Mouse (Mus musculus): ENCODE data around the gene Eva1c. TPM values are rescaled to one million over a fixed set of nuclear protein-coding genes. Genes with fewer than 3 reads are reported as not detected.

Eva1c gene
- 3.1 and 3.4 TPM in 2 replicates for polyA plus RNA-seq (2014; fragmentation: Nextera tagmentation; extraction: Ambion mirVana)

DNA sequence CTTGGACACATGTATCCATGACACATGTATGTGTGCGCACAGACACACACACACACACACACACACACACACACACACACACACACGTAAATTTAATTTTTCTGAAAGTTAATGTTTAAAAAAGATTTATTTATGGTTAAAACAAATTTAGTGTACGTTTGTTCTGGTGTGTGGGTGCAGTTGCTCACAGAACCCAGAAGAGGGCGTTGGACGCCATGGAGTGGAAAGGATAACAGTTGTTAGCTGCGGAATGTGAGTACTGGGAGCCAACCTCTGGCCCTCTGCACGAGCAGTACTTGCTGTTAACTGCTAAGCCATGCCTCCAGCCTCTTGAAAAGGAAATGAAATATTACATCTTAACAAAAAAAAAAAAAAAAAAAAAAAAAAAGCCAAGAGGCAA is at the start of gene Eva1c:
TSS of gene Eva1c (plus strand) at position 263 of the 400 bp plus-strand sequence.
- Histone ChIP-seq H3K4me2 (replicated peaks) (no peak within 1 kb of the TSS), H3K4me1 (replicated peaks; ENCODE audit: control insufficient read depth, insufficient read depth, low read length) (peaks cover 18% of the 10 kb centered on the region), H3K27ac (no peak within 1 kb of the TSS), H3K4me3 (replicated peaks; ENCODE audit: low read length) (no peak within 1 kb of the TSS), H3K27me3 (ENCODE audit: control insufficient read depth, insufficient read depth, low read length) (peaks cover 32% of the 10 kb centered on the region), H3K9ac (no peak within 1 kb of the TSS), H3K9me3 (ENCODE audit: control insufficient read depth, low read length) (no peaks in the 10 kb centered on the region), H3K36me3 (replicated peaks; ENCODE audit: control insufficient read depth, insufficient read depth) (no peaks in the 10 kb centered on the region)
- DNase-seq (ENCODE audit: low spot score) (no peak), ATAC-seq (ENCODE audit: low FRiP score) (no peak)
- whole genome bisulfite sequencing, result 74% methylated on average over 7 of the region's 7 CpGs

DNA sequence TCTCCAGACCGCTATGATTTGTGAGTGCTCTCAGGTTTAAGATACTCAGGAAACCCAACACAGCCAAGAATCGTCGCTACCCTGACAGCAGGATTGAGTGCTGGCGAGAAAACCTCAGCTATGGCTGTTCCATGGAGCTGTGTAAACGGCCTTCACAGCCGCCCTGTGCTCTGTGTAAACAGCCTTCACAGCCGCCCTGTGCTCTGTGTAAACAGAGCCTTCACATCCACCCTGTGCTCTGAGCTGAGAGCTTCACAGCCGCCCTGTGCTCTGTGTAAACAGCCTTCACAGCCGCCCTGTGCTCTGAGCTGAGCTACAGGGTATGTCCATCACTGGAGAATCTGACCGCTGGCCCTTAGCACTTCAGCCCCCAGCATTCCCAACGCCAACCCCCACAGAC is 46.7 kb upstream of the Eva1c start:
- Histone ChIP-seq H3K27ac (no peak overlapping the region), H3K4me3 (replicated peaks; ENCODE audit: low read length) (no peak overlapping the region), H3K9ac (no peak overlapping the region), H3K4me1 (replicated peaks; ENCODE audit: control insufficient read depth, insufficient read depth, low read length) (no peaks in the 10 kb centered on the region), H3K36me3 (replicated peaks; ENCODE audit: control insufficient read depth, insufficient read depth) (peaks cover 95% of the 10 kb centered on the region), H3K27me3 (ENCODE audit: control insufficient read depth, insufficient read depth, low read length) (no peaks in the 10 kb centered on the region), H3K9me3 (ENCODE audit: control insufficient read depth, low read length) (no peaks in the 10 kb centered on the region), H3K4me2 (replicated peaks) (no peak overlapping the region)
- no peak for DNase-seq (ENCODE audit: low spot score)
- ATAC-seq (ENCODE audit: low FRiP score), result peak; percentile 65; the same call in 1 of the 2 replicates
- WGBS, result 87% methylated on average over 11 of the region's 11 CpGs

- H3K4me1 ChIP-seq (replicated peaks; ENCODE audit: control insufficient read depth, insufficient read depth, low read length), result no peaks in the 10 kb centered on the region
- no peak for DNase-seq (ENCODE audit: low spot score)
- no peaks in the 10 kb centered on the region for H3K9me3 ChIP-seq (ENCODE audit: control insufficient read depth, low read length)
- H3K27ac ChIP-seq, result no peak overlapping the region
- peaks cover 95% of the 10 kb centered on the region for H3K36me3 ChIP-seq (replicated peaks; ENCODE audit: control insufficient read depth, insufficient read depth)
- H3K4me3 ChIP-seq (replicated peaks; ENCODE audit: low read length), result no peak overlapping the region
- no peaks in the 10 kb centered on the region for H3K27me3 ChIP-seq (ENCODE audit: control insufficient read depth, insufficient read depth, low read length)
- 94% methylated on average over 11 of the region's 11 CpGs for WGBS
- H3K4me2 ChIP-seq (replicated peaks), result no peak overlapping the region
- ATAC-seq (ENCODE audit: low FRiP score), result no peak
- H3K9ac ChIP-seq, result no peak overlapping the region
Measured at GRCm38 (mm10) chr16:90783302-90783701, 43.2 kb upstream of the Eva1c start.

DNA sequence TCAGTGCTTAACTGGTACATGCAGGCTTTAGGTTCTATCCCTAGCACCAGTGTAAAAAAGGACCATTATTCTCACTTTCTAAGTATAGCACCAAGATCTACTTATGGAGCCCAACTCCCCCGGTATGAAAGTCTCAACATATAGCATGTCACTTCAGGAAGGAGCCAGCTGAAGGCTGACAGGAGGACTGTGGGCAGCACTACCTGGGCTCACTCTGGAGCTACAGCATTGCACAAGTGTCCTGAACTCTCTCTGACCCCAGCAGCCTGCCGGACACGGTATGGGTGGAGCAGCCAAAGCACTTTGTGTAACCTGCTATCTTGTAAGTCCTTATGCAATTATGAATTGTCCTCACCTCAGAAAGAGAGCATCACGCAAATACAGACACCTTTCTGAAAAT is 41.3 kb upstream of the Eva1c start:
- Histone ChIP-seq H3K9me3 (ENCODE audit: control insufficient read depth, low read length) (no peaks in the 10 kb centered on the region), H3K4me2 (replicated peaks) (no peak overlapping the region), H3K4me3 (replicated peaks; ENCODE audit: low read length) (no peak overlapping the region), H3K27ac (no peak overlapping the region), H3K36me3 (replicated peaks; ENCODE audit: control insufficient read depth, insufficient read depth) (peaks cover 96% of the 10 kb centered on the region), H3K4me1 (replicated peaks; ENCODE audit: control insufficient read depth, insufficient read depth, low read length) (no peaks in the 10 kb centered on the region), H3K9ac (no peak overlapping the region), H3K27me3 (ENCODE audit: control insufficient read depth, insufficient read depth, low read length) (no peaks in the 10 kb centered on the region)
- ATAC-seq (ENCODE audit: low FRiP score) (no peak), DNase-seq (ENCODE audit: low spot score) (no peak)
- 96% methylated on average over 4 of the region's 4 CpGs for WGBS

DNA sequence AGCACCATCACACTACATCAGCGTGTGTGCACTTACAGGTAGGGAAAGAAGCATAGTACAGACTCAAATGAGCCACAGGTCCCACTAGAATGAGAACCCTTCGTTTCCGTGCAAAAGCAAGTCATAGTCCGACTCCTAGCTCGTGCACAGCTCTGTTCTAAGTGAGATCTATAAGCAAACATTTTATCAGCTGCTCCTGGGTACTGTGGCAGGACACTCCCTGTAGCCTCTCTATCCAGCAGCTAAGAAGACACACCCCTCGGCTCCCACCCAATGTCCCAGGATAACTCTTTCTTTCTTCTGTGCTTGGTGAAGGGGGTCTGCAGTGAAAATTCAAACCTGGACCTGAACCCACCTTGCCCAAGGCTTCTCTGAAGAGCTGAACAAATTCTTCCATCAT is 37.9 kb upstream of the Eva1c start:
- ATAC-seq (ENCODE audit: low FRiP score), result no peak
- no peak overlapping the region for H3K4me2 ChIP-seq (replicated peaks)
- H3K9ac ChIP-seq, result no peak overlapping the region
- H3K27me3 ChIP-seq (ENCODE audit: control insufficient read depth, insufficient read depth, low read length), result no peaks in the 10 kb centered on the region
- peaks cover 98% of the 10 kb centered on the region for H3K36me3 ChIP-seq (replicated peaks; ENCODE audit: control insufficient read depth, insufficient read depth)
- no peak overlapping the region for H3K4me3 ChIP-seq (replicated peaks; ENCODE audit: low read length)
- no peak overlapping the region for H3K27ac ChIP-seq
- H3K9me3 ChIP-seq (ENCODE audit: control insufficient read depth, low read length), result no peaks in the 10 kb centered on the region
- WGBS, result 91% methylated on average over 6 of the region's 6 CpGs
- no peak for DNase-seq (ENCODE audit: low spot score)
- H3K4me1 ChIP-seq (replicated peaks; ENCODE audit: control insufficient read depth, insufficient read depth, low read length), result no peaks in the 10 kb centered on the region

- WGBS, result 94% methylated on average over 6 of the region's 6 CpGs
- no peaks in the 10 kb centered on the region for H3K4me1 ChIP-seq (replicated peaks; ENCODE audit: control insufficient read depth, insufficient read depth, low read length)
- H3K9me3 ChIP-seq (ENCODE audit: control insufficient read depth, low read length), result no peaks in the 10 kb centered on the region
- no peak overlapping the region for H3K4me3 ChIP-seq (replicated peaks; ENCODE audit: low read length)
- no peak overlapping the region for H3K9ac ChIP-seq
- ATAC-seq (ENCODE audit: low FRiP score) (no peak), DNase-seq (ENCODE audit: low spot score) (no peak)
- peaks cover 100% of the 10 kb centered on the region for H3K36me3 ChIP-seq (replicated peaks; ENCODE audit: control insufficient read depth, insufficient read depth)
- no peak overlapping the region for H3K4me2 ChIP-seq (replicated peaks)
- no peak overlapping the region for H3K27ac ChIP-seq
- no peaks in the 10 kb centered on the region for H3K27me3 ChIP-seq (ENCODE audit: control insufficient read depth, insufficient read depth, low read length)
Measured at GRCm38 (mm10) chr16:90790946-90791345, 35.6 kb upstream of the Eva1c start.

- H3K27me3 ChIP-seq (ENCODE audit: control insufficient read depth, insufficient read depth, low read length), result no peaks in the 10 kb centered on the region
- H3K9ac ChIP-seq, result no peak overlapping the region
- DNase-seq (ENCODE audit: low spot score) (no peak), ATAC-seq (ENCODE audit: low FRiP score) (no peak)
- no peak overlapping the region for H3K4me2 ChIP-seq (replicated peaks)
- no peaks in the 10 kb centered on the region for H3K9me3 ChIP-seq (ENCODE audit: control insufficient read depth, low read length)
- H3K4me1 ChIP-seq (replicated peaks; ENCODE audit: control insufficient read depth, insufficient read depth, low read length), result no peaks in the 10 kb centered on the region
- H3K36me3 ChIP-seq (replicated peaks; ENCODE audit: control insufficient read depth, insufficient read depth), result peaks cover 100% of the 10 kb centered on the region
- H3K4me3 ChIP-seq (replicated peaks; ENCODE audit: low read length), result no peak overlapping the region
- no peak overlapping the region for H3K27ac ChIP-seq
- 91% methylated on average over 5 of the region's 5 CpGs for WGBS
Measured at GRCm38 (mm10) chr16:90792066-90792465, 34.5 kb upstream of the Eva1c start.

DNA sequence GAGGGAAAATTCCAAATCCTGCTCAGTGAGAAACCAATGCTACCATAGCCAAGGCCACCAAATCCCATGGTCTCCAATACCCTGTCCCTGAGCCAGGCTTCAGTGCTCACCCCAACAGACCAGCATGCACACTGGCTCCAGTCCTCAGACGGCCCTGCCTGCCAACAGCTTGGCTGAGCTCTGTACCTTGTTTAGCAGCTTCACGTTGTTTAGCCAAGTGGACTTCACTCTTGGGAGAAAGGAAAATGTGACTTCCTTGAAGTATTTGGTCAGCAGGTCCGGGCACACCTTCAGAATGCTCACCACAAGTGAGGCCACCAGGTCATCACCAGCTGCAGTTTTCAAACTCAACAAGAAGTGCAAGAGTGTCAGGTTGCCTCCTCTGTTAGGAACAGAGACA is 34.0 kb upstream of the Eva1c start:
- no peak for ATAC-seq (ENCODE audit: low FRiP score)
- no peaks in the 10 kb centered on the region for H3K4me1 ChIP-seq (replicated peaks; ENCODE audit: control insufficient read depth, insufficient read depth, low read length)
- no peak overlapping the region for H3K27ac ChIP-seq
- no peak overlapping the region for H3K9ac ChIP-seq
- H3K4me3 ChIP-seq (replicated peaks; ENCODE audit: low read length), result no peak overlapping the region
- H3K9me3 ChIP-seq (ENCODE audit: control insufficient read depth, low read length), result no peaks in the 10 kb centered on the region
- WGBS, result 82% methylated on average over 3 of the region's 3 CpGs
- H3K4me2 ChIP-seq (replicated peaks), result no peak overlapping the region
- no peaks in the 10 kb centered on the region for H3K27me3 ChIP-seq (ENCODE audit: control insufficient read depth, insufficient read depth, low read length)
- peaks cover 100% of the 10 kb centered on the region for H3K36me3 ChIP-seq (replicated peaks; ENCODE audit: control insufficient read depth, insufficient read depth)
- no peak for DNase-seq (ENCODE audit: low spot score)

DNA sequence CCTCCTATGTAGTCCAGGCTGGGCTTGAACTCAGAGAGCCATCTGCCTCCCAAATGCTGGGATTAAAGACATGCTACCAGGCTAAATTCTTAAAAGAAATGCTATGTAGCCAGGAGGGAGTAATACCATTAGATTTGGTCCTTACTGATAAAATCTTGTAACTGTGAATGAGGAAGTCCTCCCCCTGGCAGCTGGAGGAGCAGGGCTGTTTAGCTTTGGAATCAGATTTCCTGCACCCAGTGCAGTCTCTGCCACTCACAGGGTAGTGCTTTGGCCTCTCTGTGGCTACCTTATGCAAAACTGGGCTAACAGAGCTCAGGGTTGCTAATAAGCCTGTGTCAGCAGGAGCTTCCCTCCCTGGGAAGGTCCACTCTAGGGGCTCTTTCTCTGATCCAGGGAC is 31.8 kb upstream of the Eva1c start:
- no peaks in the 10 kb centered on the region for H3K4me1 ChIP-seq (replicated peaks; ENCODE audit: control insufficient read depth, insufficient read depth, low read length)
- no peak overlapping the region for H3K4me2 ChIP-seq (replicated peaks)
- no peak overlapping the region for H3K27ac ChIP-seq
- DNase-seq (ENCODE audit: low spot score) (no peak), ATAC-seq (ENCODE audit: low FRiP score) (no peak)
- no peaks in the 10 kb centered on the region for H3K9me3 ChIP-seq (ENCODE audit: control insufficient read depth, low read length)
- no peak overlapping the region for H3K9ac ChIP-seq
- peaks cover 98% of the 10 kb centered on the region for H3K36me3 ChIP-seq (replicated peaks; ENCODE audit: control insufficient read depth, insufficient read depth)
- no peaks in the 10 kb centered on the region for H3K27me3 ChIP-seq (ENCODE audit: control insufficient read depth, insufficient read depth, low read length)
- no peak overlapping the region for H3K4me3 ChIP-seq (replicated peaks; ENCODE audit: low read length)

DNA sequence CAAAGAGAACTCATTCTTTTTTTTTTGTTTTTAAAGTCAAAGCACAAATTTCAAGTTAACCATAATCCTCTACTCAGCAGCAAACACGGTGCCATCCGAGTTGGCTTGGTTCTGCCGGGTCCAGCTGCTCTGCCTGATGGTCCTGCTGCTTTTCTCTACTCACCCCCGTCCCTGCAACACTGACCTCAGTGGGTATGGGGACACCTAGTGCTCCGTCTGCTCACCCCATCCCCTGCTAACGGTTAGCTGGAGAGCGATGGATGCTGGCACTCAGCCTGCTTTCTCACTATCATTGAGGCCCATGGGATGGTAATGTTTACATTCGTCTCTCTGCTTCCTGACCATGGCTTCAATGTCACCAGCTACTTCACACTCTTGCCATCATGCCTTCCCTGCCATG is 28.1 kb upstream of the Eva1c start:
- ATAC-seq (ENCODE audit: low FRiP score) (no peak), DNase-seq (ENCODE audit: low spot score) (no peak)
- Histone ChIP-seq H3K27ac (no peak overlapping the region), H3K9me3 (ENCODE audit: control insufficient read depth, low read length) (no peaks in the 10 kb centered on the region), H3K4me1 (replicated peaks; ENCODE audit: control insufficient read depth, insufficient read depth, low read length) (no peaks in the 10 kb centered on the region), H3K36me3 (replicated peaks; ENCODE audit: control insufficient read depth, insufficient read depth) (peaks cover 86% of the 10 kb centered on the region), H3K27me3 (ENCODE audit: control insufficient read depth, insufficient read depth, low read length) (no peaks in the 10 kb centered on the region), H3K4me2 (replicated peaks) (no peak overlapping the region), H3K9ac (no peak overlapping the region), H3K4me3 (replicated peaks; ENCODE audit: low read length) (no peak overlapping the region)
- 86% methylated on average over 8 of the region's 8 CpGs for WGBS
